Mouse (Mus musculus): Measurements from ENCODE around the gene Micu1. TPM values are rescaled to one million over a fixed set of nuclear protein-coding genes. Genes with fewer than 3 reads are reported as not detected.

The Micu1 gene
- polyA plus RNA-seq, 1 experiment from 2014 or later: 78.4 TPM

- 67% methylated on average over 7 of the region's 7 CpGs for WGBS
- Histone ChIP-seq H3K36me3 (ENCODE audit: control insufficient read depth, insufficient read depth, low read length) (no peaks in the 10 kb centered on the region), H3K9ac (ENCODE audit: low read depth, low read length) (no peak overlapping the region), H3K27ac (ENCODE audit: low read length) (no peak overlapping the region), H3K9me3 (replicated peaks; ENCODE audit: control insufficient read depth, low read length, poor library complexity, severe bottlenecking) (no peaks in the 10 kb centered on the region), H3K4me2 (ENCODE audit: low read length) (no peak overlapping the region), H3K4me3 (ENCODE audit: low read depth, low read length) (no peak overlapping the region), H3K27me3 (ENCODE audit: control insufficient read depth, insufficient read depth, low read depth, low read length) (no peaks in the 10 kb centered on the region), H3K4me1 (ENCODE audit: control insufficient read depth, insufficient read depth, low read length) (peaks cover 1% of the 10 kb centered on the region; the same call in 1 of the 2 replicates)
- no peak for ATAC-seq
Measured at GRCm38 (mm10) chr10:59709281-59709680, 7.0 kb downstream of the Micu1 start.

DNA sequence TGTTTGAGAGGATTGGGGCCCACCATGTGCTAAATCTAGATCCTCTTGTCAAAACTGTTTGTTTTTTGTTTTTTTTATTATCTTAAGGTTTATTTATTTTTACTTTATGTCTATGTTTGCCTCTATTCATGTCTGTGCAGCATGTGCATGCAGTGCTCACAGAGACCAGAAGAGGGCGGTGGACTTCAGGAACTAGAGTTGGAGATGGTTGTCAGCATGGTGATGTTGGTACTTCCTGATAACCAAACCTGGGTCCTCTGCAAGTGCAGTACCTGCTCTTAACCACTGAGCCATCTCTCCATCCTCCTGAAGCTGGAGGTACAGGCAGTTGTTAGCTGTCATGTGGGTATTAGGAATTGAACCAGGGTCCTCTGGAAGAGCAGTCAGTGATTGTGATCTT lies 8.0 kb downstream of the Micu1 start:
- Histone ChIP-seq H3K4me2 (ENCODE audit: low read length) (no peak overlapping the region), H3K4me3 (ENCODE audit: low read depth, low read length) (no peak overlapping the region), H3K9me3 (replicated peaks; ENCODE audit: control insufficient read depth, low read length, poor library complexity, severe bottlenecking) (no peaks in the 10 kb centered on the region), H3K4me1 (ENCODE audit: control insufficient read depth, insufficient read depth, low read length) (no peaks in the 10 kb centered on the region), H3K27ac (ENCODE audit: low read length) (no peak overlapping the region), H3K27me3 (ENCODE audit: control insufficient read depth, insufficient read depth, low read depth, low read length) (no peaks in the 10 kb centered on the region), H3K36me3 (ENCODE audit: control insufficient read depth, insufficient read depth, low read length) (no peaks in the 10 kb centered on the region), H3K9ac (ENCODE audit: low read depth, low read length) (no peak overlapping the region)
- no peak for ATAC-seq
- 94% methylated on average over 1 of the region's 1 CpGs for WGBS

GRCm38 (mm10) chr10:59712062-59712461 lies 9.8 kb downstream of the Micu1 start:
- Histone ChIP-seq H3K9ac (ENCODE audit: low read depth, low read length) (no peak overlapping the region), H3K9me3 (replicated peaks; ENCODE audit: control insufficient read depth, low read length, poor library complexity, severe bottlenecking) (no peaks in the 10 kb centered on the region), H3K4me3 (ENCODE audit: low read depth, low read length) (no peak overlapping the region), H3K27ac (ENCODE audit: low read length) (no peak overlapping the region), H3K4me2 (ENCODE audit: low read length) (no peak overlapping the region), H3K36me3 (ENCODE audit: control insufficient read depth, insufficient read depth, low read length) (no peaks in the 10 kb centered on the region), H3K27me3 (ENCODE audit: control insufficient read depth, insufficient read depth, low read depth, low read length) (no peaks in the 10 kb centered on the region), H3K4me1 (ENCODE audit: control insufficient read depth, insufficient read depth, low read length) (no peaks in the 10 kb centered on the region)
- WGBS: 87% methylated on average over 8 of the region's 8 CpGs
- ATAC-seq: no peak

DNA sequence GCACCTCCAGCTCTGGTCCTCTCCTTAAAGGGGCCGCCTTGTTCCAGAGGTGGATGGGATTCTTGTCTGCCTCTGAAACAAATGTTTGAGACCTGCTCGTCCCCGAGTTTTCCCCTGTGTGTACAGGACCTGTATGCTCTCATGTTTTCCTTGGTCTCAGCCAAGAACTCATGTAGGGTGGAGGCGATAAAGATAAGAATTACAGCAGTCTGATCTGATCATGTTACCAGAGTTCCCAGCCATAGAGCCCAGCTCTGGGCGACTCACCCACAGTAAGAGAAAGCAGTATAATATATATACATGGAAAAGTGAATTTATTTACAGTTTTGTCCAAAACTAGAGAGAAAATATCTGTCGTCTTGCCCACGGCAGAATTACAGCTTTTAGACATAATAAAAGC lies 17.7 kb downstream of the Micu1 start:
- Histone ChIP-seq H3K27me3 (ENCODE audit: control insufficient read depth, insufficient read depth, low read depth, low read length) (no peaks in the 10 kb centered on the region), H3K36me3 (ENCODE audit: control insufficient read depth, insufficient read depth, low read length) (no peaks in the 10 kb centered on the region), H3K9ac (ENCODE audit: low read depth, low read length) (no peak overlapping the region), H3K27ac (ENCODE audit: low read length) (no peak overlapping the region), H3K4me2 (ENCODE audit: low read length) (no peak overlapping the region), H3K4me3 (ENCODE audit: low read depth, low read length) (no peak overlapping the region), H3K4me1 (ENCODE audit: control insufficient read depth, insufficient read depth, low read length) (no peaks in the 10 kb centered on the region), H3K9me3 (replicated peaks; ENCODE audit: control insufficient read depth, low read length, poor library complexity, severe bottlenecking) (no peaks in the 10 kb centered on the region)
- ATAC-seq: no peak
- WGBS: 87% methylated on average over 7 of the region's 7 CpGs

GRCm38 (mm10) chr10:59721555-59721954 lies 19.3 kb downstream of the Micu1 start:
- no peak for ATAC-seq
- H3K9ac ChIP-seq (ENCODE audit: low read depth, low read length): no peak overlapping the region
- no peaks in the 10 kb centered on the region for H3K27me3 ChIP-seq (ENCODE audit: control insufficient read depth, insufficient read depth, low read depth, low read length)
- H3K9me3 ChIP-seq (replicated peaks; ENCODE audit: control insufficient read depth, low read length, poor library complexity, severe bottlenecking): no peaks in the 10 kb centered on the region
- H3K27ac ChIP-seq (ENCODE audit: low read length): no peak overlapping the region
- H3K4me3 ChIP-seq (ENCODE audit: low read depth, low read length): no peak overlapping the region
- H3K36me3 ChIP-seq (ENCODE audit: control insufficient read depth, insufficient read depth, low read length): no peaks in the 10 kb centered on the region
- H3K4me2 ChIP-seq (ENCODE audit: low read length): no peak overlapping the region
- 75% methylated on average over 4 of the region's 4 CpGs for WGBS
- H3K4me1 ChIP-seq (ENCODE audit: control insufficient read depth, insufficient read depth, low read length): no peaks in the 10 kb centered on the region

GRCm38 (mm10) chr10:59724634-59725033 lies 22.4 kb downstream of the Micu1 start:
- H3K9ac ChIP-seq (ENCODE audit: low read depth, low read length): no peak overlapping the region
- H3K4me3 ChIP-seq (ENCODE audit: low read depth, low read length): no peak overlapping the region
- H3K36me3 ChIP-seq (ENCODE audit: control insufficient read depth, insufficient read depth, low read length): no peaks in the 10 kb centered on the region
- no peaks in the 10 kb centered on the region for H3K27me3 ChIP-seq (ENCODE audit: control insufficient read depth, insufficient read depth, low read depth, low read length)
- H3K4me1 ChIP-seq (ENCODE audit: control insufficient read depth, insufficient read depth, low read length): no peaks in the 10 kb centered on the region
- no peak overlapping the region for H3K27ac ChIP-seq (ENCODE audit: low read length)
- no peaks in the 10 kb centered on the region for H3K9me3 ChIP-seq (replicated peaks; ENCODE audit: control insufficient read depth, low read length, poor library complexity, severe bottlenecking)
- H3K4me2 ChIP-seq (ENCODE audit: low read length): no peak overlapping the region
- ATAC-seq: no peak

DNA sequence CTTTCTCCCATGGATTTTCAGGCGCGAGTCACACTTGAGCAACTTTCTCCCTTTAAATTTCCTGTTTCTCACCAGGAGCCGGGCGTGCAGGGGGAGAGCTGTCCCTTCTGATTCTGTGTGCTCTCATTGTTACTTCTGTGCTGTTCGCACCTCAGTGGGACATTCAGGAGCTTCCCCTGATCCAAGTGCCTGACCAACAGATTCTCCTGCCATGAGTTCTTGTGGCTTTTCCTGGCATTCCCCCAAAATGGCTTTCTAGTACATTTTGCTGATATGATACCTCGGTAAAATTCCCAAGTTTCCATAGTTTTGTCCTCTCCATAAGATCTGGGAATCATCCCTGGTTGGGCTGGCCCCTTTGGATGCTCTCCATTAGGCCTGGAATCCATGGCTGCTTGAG lies 25.0 kb downstream of the Micu1 start:
- Histone ChIP-seq H3K36me3 (ENCODE audit: control insufficient read depth, insufficient read depth, low read length) (no peaks in the 10 kb centered on the region), H3K9me3 (replicated peaks; ENCODE audit: control insufficient read depth, low read length, poor library complexity, severe bottlenecking) (no peaks in the 10 kb centered on the region), H3K4me2 (ENCODE audit: low read length) (no peak overlapping the region), H3K4me1 (ENCODE audit: control insufficient read depth, insufficient read depth, low read length) (no peaks in the 10 kb centered on the region), H3K27me3 (ENCODE audit: control insufficient read depth, insufficient read depth, low read depth, low read length) (no peaks in the 10 kb centered on the region), H3K9ac (ENCODE audit: low read depth, low read length) (no peak overlapping the region), H3K27ac (ENCODE audit: low read length) (no peak overlapping the region), H3K4me3 (ENCODE audit: low read depth, low read length) (no peak overlapping the region)
- WGBS: 62% methylated on average over 6 of the region's 6 CpGs
- ATAC-seq: no peak

DNA sequence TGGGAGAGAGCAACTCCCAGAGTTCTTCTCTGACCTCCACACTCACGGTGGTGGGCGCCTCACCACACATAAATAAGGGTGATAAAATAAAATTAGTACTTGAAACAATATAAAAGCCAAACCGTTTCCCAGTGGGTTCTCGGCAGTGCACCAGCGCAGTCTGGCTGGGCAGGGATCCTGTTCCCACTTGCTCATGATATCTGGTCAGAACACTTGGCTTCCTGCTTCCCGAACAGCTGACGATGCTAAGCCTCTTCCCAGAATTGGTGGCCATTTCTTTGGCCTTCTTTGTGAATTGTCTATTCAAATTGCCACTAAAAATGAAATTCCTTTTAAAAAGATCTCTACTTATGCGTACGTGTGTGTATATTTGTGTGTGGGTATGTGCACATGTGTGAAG lies 27.0 kb downstream of the Micu1 start:
- no peak overlapping the region for H3K9ac ChIP-seq (ENCODE audit: low read depth, low read length)
- H3K9me3 ChIP-seq (replicated peaks; ENCODE audit: control insufficient read depth, low read length, poor library complexity, severe bottlenecking): no peaks in the 10 kb centered on the region
- no peak for ATAC-seq
- H3K4me1 ChIP-seq (ENCODE audit: control insufficient read depth, insufficient read depth, low read length): no peaks in the 10 kb centered on the region
- H3K4me3 ChIP-seq (ENCODE audit: low read depth, low read length): no peak overlapping the region
- no peaks in the 10 kb centered on the region for H3K27me3 ChIP-seq (ENCODE audit: control insufficient read depth, insufficient read depth, low read depth, low read length)
- no peak overlapping the region for H3K4me2 ChIP-seq (ENCODE audit: low read length)
- WGBS: 93% methylated on average over 9 of the region's 9 CpGs
- H3K27ac ChIP-seq (ENCODE audit: low read length): no peak overlapping the region
- peaks cover 2% of the 10 kb centered on the region; the same call in 1 of the 2 replicates for H3K36me3 ChIP-seq (ENCODE audit: control insufficient read depth, insufficient read depth, low read length)

GRCm38 (mm10) chr10:59729842-59730241 lies 27.6 kb downstream of the Micu1 start:
- H3K4me1 ChIP-seq (ENCODE audit: control insufficient read depth, insufficient read depth, low read length): no peaks in the 10 kb centered on the region
- peaks cover 2% of the 10 kb centered on the region; the same call in 1 of the 2 replicates for H3K36me3 ChIP-seq (ENCODE audit: control insufficient read depth, insufficient read depth, low read length)
- no peak overlapping the region for H3K27ac ChIP-seq (ENCODE audit: low read length)
- H3K9me3 ChIP-seq (replicated peaks; ENCODE audit: control insufficient read depth, low read length, poor library complexity, severe bottlenecking): no peaks in the 10 kb centered on the region
- 28% methylated on average over 4 of the region's 4 CpGs for WGBS
- no peak overlapping the region for H3K9ac ChIP-seq (ENCODE audit: low read depth, low read length)
- no peak overlapping the region for H3K4me2 ChIP-seq (ENCODE audit: low read length)
- no peak overlapping the region for H3K4me3 ChIP-seq (ENCODE audit: low read depth, low read length)
- ATAC-seq: no peak
- H3K27me3 ChIP-seq (ENCODE audit: control insufficient read depth, insufficient read depth, low read depth, low read length): no peaks in the 10 kb centered on the region
